26 mouse cellular contexts compared by ENCODE assay signal in genomic region chr8:114262331-114262730, GRCm38 (mm10). TPM values are rescaled to one million over a fixed set of nuclear protein-coding genes. Genes with fewer than 3 reads are reported as not detected.
DNase-seq lines count a peak whose midpoint lies in the region; ATAC-seq and TF ChIP-seq lines count a peak whose summit lies in the region.
"Had no signal": no experiment of that assay in that cellular context is flagged by ENCODE, and none has a peak within 500 bp of the region (broad histone marks: within the 10 kb centered on the region; RNA-seq: fewer than 3 reads in every experiment).

No protein-coding gene starts in this region.

- intact Hi-C loops in heart, adult 2 months (cut with DNase I): no loop called here

- TF ChIP-seq EP300 in heart, adult 2 months (IDR thresholded peaks at IDR 0.05; ENCODE audit: insufficient read depth, low read depth, low read length): no peak

- no peaks in the 10 kb centered on the region for H3K36me3 ChIP-seq in intestine, embryonic 16.5 days (ENCODE audit: control insufficient read depth, insufficient read depth, low read length)
- no peaks in the 10 kb centered on the region for H3K36me3 ChIP-seq in intestine, embryonic 15.5 days
- H3K36me3 ChIP-seq in forebrain, embryonic 16.5 days (ENCODE audit: control insufficient read depth, insufficient read depth): no peaks in the 10 kb centered on the region
- no peaks in the 10 kb centered on the region for H3K36me3 ChIP-seq in heart, adult 2 months (ENCODE audit: control insufficient read depth, insufficient read depth, low read length)
- H3K36me3 ChIP-seq: forebrain, embryonic 12.5 days; heart, embryonic 10.5 days; midbrain, embryonic 15.5 days; neural tube, embryonic 15.5 days had no signal

- H3K79me2 ChIP-seq in heart, adult 2 months (replicated peaks; ENCODE audit: control insufficient read depth, insufficient read depth, low read length): no peaks in the 10 kb centered on the region

- 0 out of 2 replicates have a peak, but pooled peaks have one; percentile 36 for ATAC-seq in intestine, embryonic 16.5 days
- ATAC-seq in intestine, embryonic 15.5 days: no peak
- no peak for ATAC-seq in forebrain, embryonic 16.5 days
- ATAC-seq: hindbrain, embryonic 16.5 days; intestine, postnatal 0 days; liver, postnatal 0 days; midbrain, embryonic 15.5 days had no signal

- no peak overlapping the region for H3K9ac ChIP-seq in intestine, embryonic 16.5 days (ENCODE audit: low read depth, low read length)
- H3K9ac ChIP-seq in intestine, embryonic 15.5 days: no peak overlapping the region
- no peak overlapping the region for H3K9ac ChIP-seq in forebrain, embryonic 16.5 days (replicated peaks; ENCODE audit: low read depth, low read length)
- H3K9ac ChIP-seq in heart, adult 2 months (ENCODE audit: low read depth, low read length): no peak overlapping the region
- H3K9ac ChIP-seq: forebrain, embryonic 12.5 days; liver, postnatal 0 days; midbrain, embryonic 15.5 days; neural tube, embryonic 15.5 days had no signal

- TF ChIP-seq CTCF in heart, adult 2 months (IDR thresholded peaks at IDR 0.05): no peak

- H3K4me1 ChIP-seq in intestine, embryonic 16.5 days (ENCODE audit: control insufficient read depth, insufficient read depth, low read length): no peaks in the 10 kb centered on the region
- H3K4me1 ChIP-seq in intestine, embryonic 15.5 days (replicated peaks): no peaks in the 10 kb centered on the region
- peaks cover 15% of the 10 kb centered on the region for H3K4me1 ChIP-seq in forebrain, embryonic 16.5 days (replicated peaks; ENCODE audit: control insufficient read depth, insufficient read depth, low read length)
- no peaks in the 10 kb centered on the region for H3K4me1 ChIP-seq in heart, adult 2 months (ENCODE audit: control insufficient read depth, insufficient read depth, low read length)
- H3K4me1 ChIP-seq: heart, embryonic 10.5 days had no signal

- H3K27ac ChIP-seq in intestine, embryonic 16.5 days (ENCODE audit: low read length): no peak overlapping the region
- H3K27ac ChIP-seq in intestine, embryonic 15.5 days: no peak overlapping the region
- no peak overlapping the region for H3K27ac ChIP-seq in forebrain, embryonic 16.5 days (ENCODE audit: low read length)
- no peak overlapping the region for H3K27ac ChIP-seq in heart, adult 2 months
- H3K27ac ChIP-seq: forebrain, embryonic 12.5 days; gastrocnemius, adult 2 months; heart, embryonic 10.5 days; midbrain, embryonic 15.5 days; neural tube, embryonic 15.5 days had no signal

- peak; percentile 87 for DNase-seq in 416B (ENCODE audit: low read depth)
- DNase-seq in embryo, embryonic 10.5 days (ENCODE audit: low spot score): peak; percentile 47
- peak; percentile 11 for DNase-seq in fat pad, adult 2 months (ENCODE audit: extremely low read depth, low read depth, low spot score)
- no peak for DNase-seq in heart, adult 2 months
- DNase-seq in lung, postnatal 14 days: no peak
- DNase-seq: cerebellum, adult 11 months; cerebellum, adult 9-11 months; gastrocnemius, adult 2 months; heart, postnatal 4 days; liver, postnatal 0 days; lung, postnatal 36 days; thymus, adult 18-20 months; thymus, postnatal 4 days had no signal

- no peak overlapping the region for H3K4me3 ChIP-seq in intestine, embryonic 16.5 days (ENCODE audit: low read length)
- H3K4me3 ChIP-seq in intestine, embryonic 15.5 days (replicated peaks): no peak overlapping the region
- H3K4me3 ChIP-seq in forebrain, embryonic 16.5 days (replicated peaks; ENCODE audit: low read length): no peak overlapping the region
- H3K4me3 ChIP-seq in heart, adult 2 months: no peak overlapping the region
- H3K4me3 ChIP-seq: forebrain, embryonic 12.5 days; gastrocnemius, adult 2 months; heart, embryonic 10.5 days; megakaryocyte, embryonic 14.5 days; midbrain, embryonic 15.5 days; myocyte; neural tube, embryonic 15.5 days had no signal

- 62% methylated on average over 2 of the region's 2 CpGs for WGBS in intestine, embryonic 16.5 days
- WGBS in intestine, embryonic 15.5 days: 48% methylated on average over 2 of the region's 2 CpGs
- WGBS in forebrain, embryonic 16.5 days: 82% methylated on average over 2 of the region's 2 CpGs
- WGBS in heart, adult 2 months: 28% methylated on average over 2 of the region's 2 CpGs

- H3K9me3 ChIP-seq in intestine, embryonic 16.5 days (ENCODE audit: control insufficient read depth, low read length): no peaks in the 10 kb centered on the region
- H3K9me3 ChIP-seq in intestine, embryonic 15.5 days: no peaks in the 10 kb centered on the region
- no peaks in the 10 kb centered on the region for H3K9me3 ChIP-seq in forebrain, embryonic 16.5 days (ENCODE audit: control insufficient read depth, low read length)
- H3K9me3 ChIP-seq: forebrain, embryonic 12.5 days; heart, embryonic 10.5 days; megakaryocyte, embryonic 14.5 days; midbrain, embryonic 15.5 days; neural tube, embryonic 15.5 days had no signal

- H3K4me2 ChIP-seq in intestine, embryonic 16.5 days (ENCODE audit: low read depth, low read length): no peak overlapping the region
- no peak overlapping the region for H3K4me2 ChIP-seq in intestine, embryonic 15.5 days (replicated peaks)
- H3K4me2 ChIP-seq in forebrain, embryonic 16.5 days (ENCODE audit: low read length): no peak overlapping the region
- H3K4me2 ChIP-seq: forebrain, embryonic 12.5 days; liver, embryonic 11.5 days; midbrain, embryonic 15.5 days; neural tube, embryonic 15.5 days had no signal

- no peak for TF ChIP-seq POLR2A in heart, adult 2 months (IDR thresholded peaks at IDR 0.05; ENCODE audit: insufficient read depth, low read depth, low read length)

- H3K27me3 ChIP-seq in intestine, embryonic 16.5 days (replicated peaks; ENCODE audit: control insufficient read depth, insufficient read depth, low read length): no peaks in the 10 kb centered on the region
- no peaks in the 10 kb centered on the region for H3K27me3 ChIP-seq in intestine, embryonic 15.5 days (replicated peaks)
- no peaks in the 10 kb centered on the region for H3K27me3 ChIP-seq in forebrain, embryonic 16.5 days (replicated peaks; ENCODE audit: control insufficient read depth, insufficient read depth, low read length)
- no peaks in the 10 kb centered on the region for H3K27me3 ChIP-seq in heart, adult 2 months (ENCODE audit: control insufficient read depth, insufficient read depth, low read length)
- H3K27me3 ChIP-seq: forebrain, embryonic 12.5 days; megakaryocyte, embryonic 14.5 days; midbrain, embryonic 15.5 days; neural tube, embryonic 15.5 days had no signal

RNA-seq across cellular contexts. Expression of gene Vat1l, which starts 56.9 kb away (rescaled TPM):
- polyA plus RNA-seq in intestine, embryonic 16.5 days (2015; fragmentation: Nextera tagmentation; extraction: Ambion mirVana): 1.9 and 2.3 TPM in 2 replicates
- polyA plus RNA-seq in intestine, embryonic 15.5 days (2015; fragmentation: Nextera tagmentation; extraction: Ambion mirVana): 2.4 and 3.5 TPM in 2 replicates
- 22.5 and 41.3 TPM in 2 replicates for polyA plus RNA-seq in forebrain, embryonic 16.5 days (2015; fragmentation: Nextera tagmentation; extraction: Ambion mirVana)
- under 1 TPM; 0.05 to 0.30 TPM for total RNA-seq in heart, adult 2 months (2021)
- 0.97 and 1.2 TPM in 2 replicates for polyA plus RNA-seq in heart, adult 2 months (2012; rRNA removed)
- total RNA-seq: MEL had no signal
- polyA plus RNA-seq: liver, postnatal 0 days had no signal

Comparison
In these comparisons a context has a peak if more than half of its experiments do, and no peak if none do; other contexts are left out.
1. DNase-seq: peak in 416B (single experiment), embryo, embryonic 10.5 days (single experiment) and fat pad, adult 2 months (single experiment); none in heart, adult 2 months (0 of 2) and lung, postnatal 14 days (single experiment).